Mouse (Mus musculus) embryonic fibroblast, embryonic 13.5 days (primary cell): ENCODE results near the gene Pfdn6.
A peak's percentile ranks its signal among the peaks of the same experiment; 100 is the strongest.

Experiments
- CTCF ChIP-seq: IDR thresholded peaks from 2 replicates; pipeline ENCODE4 v1.5.1; 2011; ENCODE audit warnings: mild to moderate bottlenecking, control low read depth, low read length, moderate library complexity, borderline replicate concordance; ENCODE audit not compliant: insufficient read depth
- POLR2A ChIP-seq: IDR thresholded peaks from 2 replicates; pipeline ENCODE4 v1.6.1; 2011; ENCODE audit warnings: low read depth, mild to moderate bottlenecking, control low read depth, low read length, moderate library complexity

DNA sequence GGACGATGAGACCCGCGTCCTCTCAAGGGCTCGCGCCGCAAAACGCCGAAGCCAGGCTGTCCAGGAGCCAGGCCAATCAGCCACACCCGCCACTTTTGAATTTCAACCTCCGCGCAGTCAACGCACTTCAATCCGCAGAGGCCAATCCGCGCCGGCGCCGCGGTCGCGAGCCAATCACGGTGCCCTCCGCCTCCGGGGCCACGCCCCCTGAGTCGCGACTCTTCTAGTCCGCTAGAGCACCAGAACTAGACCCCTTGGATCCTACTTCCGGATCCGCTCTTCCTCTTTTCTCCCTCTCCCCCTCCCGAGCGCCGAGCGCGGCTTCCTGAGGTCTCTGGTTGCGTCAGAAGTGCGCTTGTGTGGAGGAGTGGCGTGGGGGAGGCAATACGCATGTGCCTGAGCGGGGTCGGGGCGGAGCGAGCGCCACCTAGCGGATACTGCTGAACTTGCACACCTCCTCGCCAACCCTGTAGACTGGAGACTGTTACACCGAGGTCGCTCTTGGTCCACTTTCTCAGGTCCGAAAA, 49.5 kb downstream of the Pfdn6 start, which contains the start of gene Kifc1:
- TF ChIP-seq POLR2A (peak; percentile 76), CTCF (peak; percentile 99)
